Mouse (Mus musculus): ENCODE data around the gene Abcb9. TPM values are rescaled to one million over a fixed set of nuclear protein-coding genes. Genes with fewer than 3 reads are reported as not detected.

The Abcb9 gene
- polyA plus RNA-seq, 1 experiment from 2014 or later = 0.89 TPM

Other genes starting within 250 kb of the Abcb9 start
- gene Hcar2, start 230.3 kb downstream of the Abcb9 start, polyA plus RNA-seq (2016; fragmentation: Nextera tagmentation; extraction: Ambion mirVana) = not detected in 2 replicates
- gene Hcar1, start 215.8 kb downstream of the Abcb9 start, polyA plus RNA-seq (2016; fragmentation: Nextera tagmentation; extraction: Ambion mirVana) = not detected in 2 replicates
- gene Denr, start 188.6 kb downstream of the Abcb9 start, polyA plus RNA-seq (2016; fragmentation: Nextera tagmentation; extraction: Ambion mirVana) = 107 and 144 TPM in 2 replicates
- 2.4 and 2.7 TPM in 2 replicates for gene Gm43518, start 168.4 kb downstream of the Abcb9 start, polyA plus RNA-seq (2016; fragmentation: Nextera tagmentation; extraction: Ambion mirVana)
- gene Ccdc62, start 165.1 kb downstream of the Abcb9 start, polyA plus RNA-seq (2016; fragmentation: Nextera tagmentation; extraction: Ambion mirVana) = 3.7 and 5.7 TPM in 2 replicates
- gene Hip1r, start 122.2 kb downstream of the Abcb9 start, polyA plus RNA-seq (2016; fragmentation: Nextera tagmentation; extraction: Ambion mirVana) = 6.5 and 8.4 TPM in 2 replicates
- 54.0 and 61.4 TPM in 2 replicates for gene Vps37b, start 63.5 kb downstream of the Abcb9 start, polyA plus RNA-seq (2016; fragmentation: Nextera tagmentation; extraction: Ambion mirVana)
- 19.6 and 20.1 TPM in 2 replicates for gene Ogfod2, start 16.5 kb upstream of the Abcb9 start, polyA plus RNA-seq (2016; fragmentation: Nextera tagmentation; extraction: Ambion mirVana)
- 86.9 and 116 TPM in 2 replicates for gene Arl6ip4, start 20.3 kb upstream of the Abcb9 start, polyA plus RNA-seq (2016; fragmentation: Nextera tagmentation; extraction: Ambion mirVana)
- 4.8 and 6.1 TPM in 2 replicates for gene Pitpnm2, start 154.0 kb upstream of the Abcb9 start, polyA plus RNA-seq (2016; fragmentation: Nextera tagmentation; extraction: Ambion mirVana)
- 15.6 and 20.5 TPM in 2 replicates for gene Mphosph9, start 232.2 kb upstream of the Abcb9 start, polyA plus RNA-seq (2016; fragmentation: Nextera tagmentation; extraction: Ambion mirVana)
- 22.1 and 22.9 TPM in 2 replicates for gene 2810006K23Rik, start 232.3 kb upstream of the Abcb9 start, polyA plus RNA-seq (2016; fragmentation: Nextera tagmentation; extraction: Ambion mirVana)